Mouse (Mus musculus) G1E (cell line): ENCODE data around the gene Parva. TPM values are rescaled to one million over a fixed set of nuclear protein-coding genes. Genes with fewer than 3 reads are reported as not detected.

ENCODE experiments used
- ATAC-seq: 2 replicates; pipeline ENCODE4 v1.8.0; 2016; ENCODE audit warnings: mild to moderate bottlenecking; ENCODE audit not compliant: insufficient number of reproducible peaks, poor library complexity, low FRiP score, severe bottlenecking; ENCODE audit errors: extremely low read depth
- DNase-seq: peaks from one replicate; pipeline ENCODE4 v3.0.0; 2012; ENCODE audit warnings: low spot score
- H3K27me3 ChIP-seq: 2 replicates; pipeline ENCODE4 v1.6.1; 2012; ENCODE audit warnings: mild to moderate bottlenecking, low read length, inconsistent platforms; ENCODE audit not compliant: insufficient read depth
- H3K36me3 ChIP-seq: replicated peaks from 2 replicates; pipeline ENCODE3; 2012; ENCODE audit warnings: mild to moderate bottlenecking, inconsistent platforms
- H3K4me1 ChIP-seq: 2 replicates; pipeline ENCODE4 v1.6.1; 2012; ENCODE audit warnings: low read depth, low read length, inconsistent platforms, mixed read lengths; ENCODE audit not compliant: insufficient read depth
- H3K4me3 ChIP-seq: 2 replicates; pipeline ENCODE4 v1.5.1; 2012; ENCODE audit warnings: low read depth, mild to moderate bottlenecking, inconsistent platforms, low read length, moderate library complexity, mixed read lengths
- H3K9me3 ChIP-seq: replicated peaks from 2 replicates; pipeline ENCODE4 v1.6.1; 2012; ENCODE audit warnings: inconsistent platforms
- CTCF ChIP-seq: IDR thresholded peaks from 2 replicates; pipeline ENCODE4 v1.5.1; 2012; ENCODE audit warnings: low read depth, low read length, inconsistent platforms, mixed read lengths
- GATA1 ChIP-seq: IDR thresholded peaks from 2 replicates; pipeline ENCODE4 v1.6.1; 2012; ENCODE audit warnings: borderline replicate concordance, low read length, inconsistent platforms, mixed read lengths
- GATA2 ChIP-seq: IDR thresholded peaks from 2 replicates; pipeline ENCODE4 v1.6.1; 2012; ENCODE audit warnings: low read depth, low read length, inconsistent platforms, borderline replicate concordance
- POLR2AphosphoS5 ChIP-seq: IDR thresholded peaks from 2 replicates; pipeline ENCODE4 v1.6.1; 2012; ENCODE audit warnings: low read depth, low read length, inconsistent platforms; ENCODE audit not compliant: insufficient replicate concordance
- TAL1 ChIP-seq: conservative IDR thresholded peaks from 2 replicates; pipeline ENCODE4 v1.6.1; 2012; ENCODE audit warnings: low read depth, low read length, inconsistent platforms, mixed read lengths
- polyA plus RNA-seq: library from polyadenylated mRNA; stranded (reverse); fragments of >175 nt; gene quantifications from 2 replicates; pipeline ENCODE4 v1.2.3, GENCODE M21; 2012
- total RNA-seq, 2 experiments: library from RNA; stranded (forward) in 1 of 2; stranded (reverse) in 1 of 2; fragments of 200-1000 nt in 1 of 2; fragments of >200 nt in 1 of 2; fragmentation: Nextera tagmentation in 1 of 2; gene quantifications; 2 replicates each; pipeline ENCODE4 v1.2.3; 2014 to 2017

Parva gene
- total and polyA plus RNA-seq, 3 experiments, result 0.05 TPM; not detected in 2

- Histone ChIP-seq H3K27me3 (no peaks in the 10 kb centered on the region), H3K36me3 (no peaks in the 10 kb centered on the region), H3K4me1 (no peaks in the 10 kb centered on the region), H3K4me3 (no peak overlapping the region), H3K9me3 (peaks cover 19% of the 10 kb centered on the region)
- TF ChIP-seq CTCF (no peak), POLR2AphosphoS5 (no peak), GATA2 (no peak), GATA1 (no peak), TAL1 (no peak)
- DNase-seq, result no peak
- ATAC-seq, result no peak
These were observed 28.3 kb downstream of the Parva start for GRCm38 (mm10) chr7:112455566-112456110.

GRCm38 (mm10) chr7:112457373-112457772 lies 30.1 kb downstream of the Parva start:
- H3K4me1 ChIP-seq, result no peaks in the 10 kb centered on the region
- no peaks in the 10 kb centered on the region for H3K36me3 ChIP-seq
- no peak overlapping the region for H3K4me3 ChIP-seq
- ATAC-seq (no peak), DNase-seq (no peak)
- H3K9me3 ChIP-seq, result peaks cover 16% of the 10 kb centered on the region
- TF ChIP-seq TAL1, result no peak
- no peak for TF ChIP-seq GATA1
- no peak for TF ChIP-seq GATA2
- TF ChIP-seq CTCF, result no peak
- TF ChIP-seq POLR2AphosphoS5, result no peak
- no peaks in the 10 kb centered on the region for H3K27me3 ChIP-seq

GRCm38 (mm10) chr7:112457920-112458319 lies 30.6 kb downstream of the Parva start:
- H3K4me3 ChIP-seq, result no peak overlapping the region
- TF ChIP-seq CTCF, result no peak
- H3K9me3 ChIP-seq, result peaks cover 16% of the 10 kb centered on the region
- no peak for DNase-seq
- H3K36me3 ChIP-seq, result no peaks in the 10 kb centered on the region
- no peaks in the 10 kb centered on the region for H3K27me3 ChIP-seq
- H3K4me1 ChIP-seq, result no peaks in the 10 kb centered on the region
- no peak for ATAC-seq

- H3K4me1 ChIP-seq, result no peaks in the 10 kb centered on the region
- peaks cover 19% of the 10 kb centered on the region for H3K9me3 ChIP-seq
- no peaks in the 10 kb centered on the region for H3K36me3 ChIP-seq
- H3K4me3 ChIP-seq, result no peak overlapping the region
- DNase-seq (no peak), ATAC-seq (no peak)
- TF ChIP-seq POLR2AphosphoS5 (no peak), GATA1 (no peak), GATA2 (no peak), TAL1 (no peak), CTCF (no peak)
- no peaks in the 10 kb centered on the region for H3K27me3 ChIP-seq
These were observed 31.1 kb downstream of the Parva start for GRCm38 (mm10) chr7:112458440-112458839.

- Histone ChIP-seq H3K27me3 (no peaks in the 10 kb centered on the region), H3K4me1 (no peaks in the 10 kb centered on the region), H3K36me3 (no peaks in the 10 kb centered on the region), H3K4me3 (no peak overlapping the region), H3K9me3 (peaks cover 26% of the 10 kb centered on the region)
- DNase-seq (no peak), ATAC-seq (no peak)
- no peak for TF ChIP-seq GATA1
- TF ChIP-seq TAL1, result no peak
- TF ChIP-seq CTCF, result no peak
- no peak for TF ChIP-seq POLR2AphosphoS5
- no peak for TF ChIP-seq GATA2
These were observed 35.8 kb downstream of the Parva start for GRCm38 (mm10) chr7:112463074-112463473.

GRCm38 (mm10) chr7:112465920-112466319 lies 38.6 kb downstream of the Parva start:
- no peak for ATAC-seq
- Histone ChIP-seq H3K36me3 (no peaks in the 10 kb centered on the region), H3K27me3 (no peaks in the 10 kb centered on the region), H3K4me3 (no peak overlapping the region), H3K4me1 (no peaks in the 10 kb centered on the region), H3K9me3 (peaks cover 30% of the 10 kb centered on the region)
- no peak for TF ChIP-seq GATA1
- TF ChIP-seq TAL1, result no peak
- TF ChIP-seq CTCF, result no peak
- TF ChIP-seq GATA2, result no peak
- no peak for TF ChIP-seq POLR2AphosphoS5
- DNase-seq, result no peak

- H3K4me3 ChIP-seq, result no peak overlapping the region
- H3K36me3 ChIP-seq, result no peaks in the 10 kb centered on the region
- TF ChIP-seq GATA2, result no peak
- no peak for TF ChIP-seq CTCF
- no peak for TF ChIP-seq TAL1
- no peak for TF ChIP-seq POLR2AphosphoS5
- no peak for TF ChIP-seq GATA1
- H3K4me1 ChIP-seq, result no peaks in the 10 kb centered on the region
- H3K27me3 ChIP-seq, result no peaks in the 10 kb centered on the region
- DNase-seq (no peak), ATAC-seq (no peak)
- H3K9me3 ChIP-seq, result peaks cover 31% of the 10 kb centered on the region
These were observed 39.5 kb downstream of the Parva start for GRCm38 (mm10) chr7:112466786-112467185.
